Mouse (Mus musculus) E14TG2a.4 (cell line): ENCODE measurements around the gene Elk3.

Source experiments
- H3K27me3 ChIP-seq: 2 replicates; pipeline ENCODE4 v1.6.1; 2014; ENCODE audit warnings: low read length, control low read depth; ENCODE audit not compliant: insufficient read depth
- H3K36me3 ChIP-seq: 2 replicates; pipeline ENCODE4 v1.6.1; 2014; ENCODE audit warnings: low read length, control low read depth; ENCODE audit not compliant: insufficient read depth
- H3K4me1 ChIP-seq: replicated peaks from 2 replicates; pipeline ENCODE4 v1.6.1; 2014; ENCODE audit warnings: low read depth, low read length, control low read depth
- H3K4me3 ChIP-seq: replicated peaks from 2 replicates; pipeline ENCODE4 v1.5.1; 2014; ENCODE audit warnings: mild to moderate bottlenecking, low read length
- H3K9me3 ChIP-seq: 2 replicates; pipeline ENCODE4 v1.6.1; 2014; ENCODE audit warnings: low read length, control low read depth
- CTCF ChIP-seq: conservative IDR thresholded peaks from 2 replicates; pipeline ENCODE4 v1.5.1; 2014; ENCODE audit warnings: low read length
- NANOG ChIP-seq: IDR thresholded peaks from 2 replicates; pipeline ENCODE4 v1.6.1; 2014; ENCODE audit warnings: borderline replicate concordance, low read length, mixed read lengths
- POU5F1 ChIP-seq: IDR thresholded peaks from 2 replicates; pipeline ENCODE4 v1.6.1; 2014; ENCODE audit warnings: low read length, borderline replicate concordance

Elk3 gene

DNA sequence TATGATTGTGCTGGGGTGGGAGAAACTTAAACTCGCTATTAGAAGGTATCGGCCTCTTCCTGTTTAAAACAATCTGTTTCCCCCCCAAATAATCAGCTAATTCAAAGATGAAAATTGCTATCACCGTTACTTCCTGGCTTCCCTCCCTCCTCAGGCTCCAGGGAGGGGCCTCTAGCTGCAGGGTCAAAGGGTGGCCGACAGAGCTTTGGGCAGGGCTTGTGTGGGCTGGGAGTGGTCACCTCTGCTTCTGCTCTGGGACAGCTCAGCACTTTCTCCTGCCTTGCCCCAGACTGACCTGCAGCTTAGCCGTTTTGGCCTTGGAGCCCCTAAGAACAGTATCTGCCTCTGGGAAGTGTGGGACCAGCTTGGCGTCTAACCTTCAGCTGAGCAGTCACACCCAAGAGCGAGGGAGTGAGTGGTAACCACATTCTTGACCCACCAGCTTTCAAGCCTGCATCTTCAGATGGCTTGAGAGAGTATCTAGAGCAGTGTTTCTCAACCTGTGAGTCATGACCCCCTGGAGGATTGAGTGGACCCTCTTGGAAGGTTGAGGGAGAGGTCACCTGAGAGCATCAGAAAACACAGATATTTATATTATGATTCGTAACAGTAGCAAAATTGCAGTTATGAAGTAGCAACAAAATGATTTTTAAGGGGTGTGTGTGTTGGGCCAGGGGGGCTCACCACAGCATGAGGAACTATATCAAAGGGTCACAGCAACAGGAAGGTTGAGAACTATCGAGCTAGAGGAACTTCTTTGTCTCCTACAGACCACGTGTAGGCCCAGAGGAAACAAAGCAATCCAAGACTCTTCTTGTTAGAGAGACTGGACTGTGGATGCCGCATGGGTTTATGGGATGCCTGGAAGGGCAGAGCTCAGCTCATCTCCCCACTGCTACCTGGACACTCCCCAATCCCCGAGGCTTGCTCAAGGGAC lies 15.1 kb upstream of the Elk3 start:
- Histone ChIP-seq H3K4me1 (peaks cover 40% of the 10 kb centered on the region), H3K36me3 (no peaks in the 10 kb centered on the region), H3K9me3 (no peaks in the 10 kb centered on the region), H3K27me3 (no peaks in the 10 kb centered on the region), H3K4me3 (peak overlapping the region; percentile 43)
- TF ChIP-seq NANOG, result no peak
- TF ChIP-seq CTCF, result no peak
- no peak for TF ChIP-seq POU5F1

DNA sequence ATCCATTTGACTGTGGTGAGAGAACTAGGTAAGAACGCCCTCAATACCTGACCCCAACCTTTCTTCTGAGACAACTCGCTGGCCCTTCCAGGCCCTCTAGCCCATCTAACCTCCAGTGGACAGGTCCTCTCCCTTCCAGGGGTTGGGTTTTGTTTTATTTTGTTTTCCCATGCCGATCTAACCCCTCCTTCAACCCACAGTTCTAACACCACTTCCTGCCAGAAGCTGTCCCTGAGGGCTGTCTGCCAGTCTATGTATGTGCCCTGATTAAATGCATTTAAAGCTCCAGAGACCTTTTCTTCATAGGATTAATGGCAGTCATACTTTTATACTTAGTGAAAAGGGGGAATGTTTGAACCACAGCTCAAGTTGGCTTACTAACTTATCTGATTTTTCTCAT lies 14.4 kb upstream of the Elk3 start:
- H3K4me3 ChIP-seq, result no peak overlapping the region
- TF ChIP-seq POU5F1 (no peak), CTCF (no peak)
- no peaks in the 10 kb centered on the region for H3K27me3 ChIP-seq
- peaks cover 40% of the 10 kb centered on the region for H3K4me1 ChIP-seq
- H3K9me3 ChIP-seq, result no peaks in the 10 kb centered on the region
- no peaks in the 10 kb centered on the region for H3K36me3 ChIP-seq

DNA sequence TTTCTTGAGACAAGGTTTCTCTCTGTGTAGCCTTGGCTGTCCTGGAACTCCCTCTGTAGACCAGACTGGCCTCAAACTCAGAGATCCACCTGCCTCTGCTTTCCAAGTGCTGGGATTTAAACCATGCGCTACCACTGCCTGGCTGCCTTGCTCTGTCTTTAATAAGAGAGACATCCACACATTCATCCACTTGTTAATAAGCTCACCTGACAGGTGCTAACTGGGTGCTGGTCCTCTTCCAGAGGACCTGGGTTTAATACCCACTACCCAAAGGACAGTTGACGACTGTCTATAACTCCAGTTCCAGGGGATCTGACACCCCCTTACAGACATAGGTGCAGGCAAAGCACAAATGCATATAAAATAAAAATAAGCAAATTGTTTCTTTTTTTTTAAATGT lies 13.5 kb upstream of the Elk3 start:
- TF ChIP-seq NANOG (no peak), CTCF (no peak), POU5F1 (no peak)
- no peaks in the 10 kb centered on the region for H3K36me3 ChIP-seq
- H3K27me3 ChIP-seq, result no peaks in the 10 kb centered on the region
- H3K4me1 ChIP-seq, result peaks cover 40% of the 10 kb centered on the region
- no peaks in the 10 kb centered on the region for H3K9me3 ChIP-seq
- H3K4me3 ChIP-seq, result no peak overlapping the region

DNA sequence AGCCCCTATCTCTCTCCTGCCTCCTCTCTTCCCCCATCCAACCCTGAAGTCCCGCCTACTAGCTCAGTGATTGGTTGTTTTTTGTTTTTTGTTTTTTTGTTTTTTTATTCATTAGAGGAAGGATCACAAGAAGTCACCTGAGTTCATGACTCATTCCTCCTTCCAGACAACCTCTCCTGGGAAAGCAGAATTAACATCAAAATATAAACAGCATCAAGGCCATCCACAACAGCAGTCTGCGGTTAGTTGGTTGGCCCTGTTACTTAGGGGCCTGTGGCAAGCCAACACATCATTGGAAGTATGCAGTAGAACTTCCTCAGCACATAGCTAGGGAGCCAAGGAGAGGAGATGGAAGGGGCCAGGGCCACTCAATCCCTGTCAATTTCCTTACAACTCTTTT lies 12.7 kb upstream of the Elk3 start:
- no peaks in the 10 kb centered on the region for H3K9me3 ChIP-seq
- peaks cover 40% of the 10 kb centered on the region for H3K4me1 ChIP-seq
- no peaks in the 10 kb centered on the region for H3K27me3 ChIP-seq
- H3K36me3 ChIP-seq, result no peaks in the 10 kb centered on the region
- no peak overlapping the region for H3K4me3 ChIP-seq
- TF ChIP-seq NANOG, result no peak
- no peak for TF ChIP-seq POU5F1
- TF ChIP-seq CTCF, result no peak

DNA sequence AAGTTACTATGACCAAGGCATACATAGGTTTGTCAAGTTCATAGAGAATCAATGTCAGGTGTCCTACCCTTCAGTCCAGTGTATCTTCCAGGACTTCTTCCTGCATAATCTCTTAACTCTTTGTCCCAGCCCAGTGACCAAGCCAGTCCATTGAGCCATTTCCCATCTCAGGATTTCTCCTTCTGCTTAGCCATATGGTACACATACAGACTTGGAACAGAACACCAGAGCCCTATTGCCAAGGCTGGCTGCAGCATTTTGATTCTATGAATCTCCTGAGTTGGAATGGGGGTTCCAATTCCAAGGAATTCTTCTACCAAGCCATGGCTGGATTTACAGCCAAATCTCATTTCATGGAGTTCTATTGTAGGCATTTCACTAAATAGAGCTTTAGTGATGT lies 10.8 kb upstream of the Elk3 start:
- H3K4me3 ChIP-seq, result no peak overlapping the region
- H3K36me3 ChIP-seq, result no peaks in the 10 kb centered on the region
- no peaks in the 10 kb centered on the region for H3K9me3 ChIP-seq
- H3K27me3 ChIP-seq, result no peaks in the 10 kb centered on the region
- peaks cover 44% of the 10 kb centered on the region for H3K4me1 ChIP-seq
- no peak for TF ChIP-seq CTCF

DNA sequence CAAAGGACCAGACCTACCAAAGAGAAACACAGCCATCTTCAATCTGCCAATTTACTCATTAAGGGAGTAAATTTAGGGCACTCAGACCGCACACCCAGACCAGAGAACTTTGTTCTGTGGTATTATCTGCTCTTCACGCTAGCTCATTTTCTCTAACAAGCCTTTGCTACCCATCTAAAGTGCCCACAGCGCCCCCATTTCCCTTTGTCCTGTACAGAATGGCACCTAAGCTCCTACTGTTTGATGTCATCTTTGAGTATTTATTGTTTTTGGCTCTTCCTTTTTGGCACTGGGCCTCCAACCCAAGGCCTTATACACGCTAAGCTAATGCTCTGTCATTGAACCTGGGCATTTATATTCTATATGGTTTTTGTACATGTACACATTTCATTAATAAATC lies 9.2 kb upstream of the Elk3 start:
- Histone ChIP-seq H3K27me3 (no peaks in the 10 kb centered on the region), H3K4me3 (no peak overlapping the region), H3K4me1 (peaks cover 33% of the 10 kb centered on the region), H3K36me3 (no peaks in the 10 kb centered on the region), H3K9me3 (no peaks in the 10 kb centered on the region)
- TF ChIP-seq NANOG, result no peak
- TF ChIP-seq CTCF, result no peak
- no peak for TF ChIP-seq POU5F1

DNA sequence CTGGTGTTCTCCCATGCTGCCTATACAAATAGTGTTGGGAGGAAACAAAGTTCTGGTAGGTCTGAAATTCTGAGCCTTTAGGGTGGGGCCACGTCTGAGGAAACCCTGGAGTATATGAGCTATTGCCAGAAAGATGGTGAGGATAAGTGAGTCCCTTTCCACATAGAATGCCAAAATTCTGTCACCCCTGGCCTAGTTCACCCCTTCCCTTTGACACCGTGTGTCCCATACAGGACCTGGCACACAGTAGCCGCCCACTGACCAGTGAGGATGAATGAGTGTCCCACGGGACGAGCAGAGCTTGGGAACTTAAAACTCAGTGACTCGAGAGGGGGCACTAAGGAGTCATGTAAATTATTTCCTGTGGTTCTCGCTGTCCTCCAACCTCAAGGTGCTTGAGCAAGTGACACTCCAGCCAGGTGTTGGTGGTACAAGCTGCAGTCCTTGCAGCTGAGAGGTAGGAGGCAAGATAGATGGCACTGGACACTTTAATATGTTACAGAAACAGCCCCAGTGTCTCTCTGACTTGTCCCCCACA lies 8.7 kb upstream of the Elk3 start:
- Histone ChIP-seq H3K4me3 (no peak overlapping the region), H3K36me3 (no peaks in the 10 kb centered on the region), H3K4me1 (peaks cover 34% of the 10 kb centered on the region), H3K9me3 (no peaks in the 10 kb centered on the region), H3K27me3 (no peaks in the 10 kb centered on the region)
- no peak for TF ChIP-seq CTCF
- TF ChIP-seq POU5F1, result no peak
- no peak for TF ChIP-seq NANOG

DNA sequence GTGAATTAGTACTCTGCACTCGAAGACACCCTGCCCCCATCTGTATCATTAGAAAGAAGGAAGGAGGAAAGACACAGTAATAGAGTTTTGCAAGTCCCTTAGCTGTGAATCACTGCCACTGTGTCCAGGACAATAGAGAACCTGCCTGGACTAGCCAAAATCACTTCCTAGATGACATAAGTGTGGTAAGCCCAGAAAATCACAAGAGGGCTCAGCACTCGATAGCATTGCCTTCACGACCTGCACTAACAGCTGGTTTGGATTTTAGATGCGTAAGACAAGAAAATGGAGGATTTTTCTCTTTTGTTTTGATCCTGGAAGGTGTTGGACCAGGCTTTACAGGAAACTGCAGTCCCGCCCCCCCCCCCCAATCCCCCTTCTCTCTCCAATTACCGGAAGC lies 6.0 kb upstream of the Elk3 start:
- TF ChIP-seq POU5F1 (no peak), NANOG (no peak), CTCF (no peak)
- Histone ChIP-seq H3K9me3 (no peaks in the 10 kb centered on the region), H3K4me3 (no peak overlapping the region), H3K27me3 (peaks cover 11% of the 10 kb centered on the region), H3K4me1 (peaks cover 33% of the 10 kb centered on the region), H3K36me3 (no peaks in the 10 kb centered on the region)
